Mouse (Mus musculus): ENCODE results near the gene Grid2.
A peak's percentile ranks its signal among the peaks of the same experiment; 100 is the strongest.

Gene Grid2

DNA sequence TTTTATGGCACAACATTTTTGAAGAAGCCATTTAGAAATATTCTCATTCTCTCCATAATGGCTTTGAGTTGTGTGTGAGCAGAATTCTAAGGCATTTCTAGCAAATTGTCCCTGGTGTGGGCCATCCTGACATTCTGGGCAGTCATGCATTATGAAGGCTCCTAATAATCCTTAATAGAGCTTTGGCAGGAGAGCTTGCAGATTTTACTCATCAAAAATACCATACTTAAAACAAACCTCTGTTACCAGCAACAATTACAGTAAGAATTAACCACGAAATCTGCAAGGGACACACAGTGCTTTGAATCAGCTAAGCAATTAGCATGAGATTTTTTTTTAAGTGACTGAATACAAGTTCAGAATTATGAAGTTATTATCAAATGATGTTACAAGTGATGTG is 1053.0 kb downstream of the Grid2 start:
- DNase-seq (ENCODE audit: low spot score in 2 of 2): no peak

DNA sequence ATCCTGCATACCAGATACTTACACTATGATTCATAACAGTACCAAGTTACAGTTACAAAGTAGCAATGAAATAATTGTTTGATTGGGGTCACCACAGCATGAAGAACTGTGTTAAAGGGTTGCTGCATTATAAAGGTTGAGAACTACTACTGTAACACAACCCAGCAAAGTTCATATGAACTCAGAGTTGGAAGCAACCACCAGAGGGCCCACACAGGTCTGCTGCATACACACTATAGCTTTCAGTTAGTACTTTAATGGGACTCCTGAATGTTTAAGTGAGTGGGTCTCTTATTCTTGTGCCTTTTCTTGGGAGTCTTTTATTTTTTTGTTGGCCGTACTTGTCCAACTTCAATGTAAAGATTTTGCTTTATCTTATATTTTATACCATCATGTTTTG is 1057.5 kb downstream of the Grid2 start:
- DNase-seq (ENCODE audit: low spot score in 2 of 2): no peak

DNA sequence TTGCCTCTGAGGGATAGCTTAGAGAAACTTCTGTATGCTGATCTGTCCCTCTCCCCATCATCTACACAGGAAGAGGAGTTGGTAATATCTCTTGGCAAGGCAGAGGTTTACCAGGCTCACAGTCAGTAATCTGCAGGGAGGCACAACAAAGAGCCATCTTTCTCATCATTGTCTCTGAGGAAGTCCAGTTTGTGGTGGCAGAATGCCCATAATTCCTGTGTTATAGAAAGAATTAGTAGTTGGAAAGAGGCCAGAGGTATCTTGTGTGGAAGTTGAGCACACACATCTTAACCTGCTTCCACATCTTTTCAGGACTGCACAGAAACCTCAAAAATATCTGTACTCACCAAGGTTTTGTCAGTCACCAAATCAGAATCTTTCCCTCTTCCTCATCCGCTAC is 1071.3 kb downstream of the Grid2 start:
- DNase-seq (ENCODE audit: low spot score in 2 of 2): no peak

DNA sequence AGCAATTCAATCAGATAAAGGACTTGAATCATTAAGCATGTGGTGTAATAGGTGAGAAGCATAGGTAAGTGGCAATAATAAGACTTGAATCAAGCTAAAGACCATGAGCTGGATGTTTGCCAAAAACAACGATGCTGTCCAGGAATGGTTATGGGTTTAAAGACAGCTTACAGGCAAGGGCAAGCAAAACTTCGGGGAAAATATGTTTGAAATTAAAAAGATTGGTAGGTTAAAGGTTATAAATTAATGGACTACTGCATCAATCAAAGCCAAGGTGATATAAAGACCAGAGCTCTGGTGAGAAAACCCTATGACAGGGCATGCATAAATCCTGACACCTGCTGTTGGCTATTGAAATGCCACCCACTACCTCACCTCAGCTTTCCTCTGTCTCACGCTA is 1072.2 kb downstream of the Grid2 start:
- no peak for DNase-seq (ENCODE audit: low spot score in 2 of 2)

DNA sequence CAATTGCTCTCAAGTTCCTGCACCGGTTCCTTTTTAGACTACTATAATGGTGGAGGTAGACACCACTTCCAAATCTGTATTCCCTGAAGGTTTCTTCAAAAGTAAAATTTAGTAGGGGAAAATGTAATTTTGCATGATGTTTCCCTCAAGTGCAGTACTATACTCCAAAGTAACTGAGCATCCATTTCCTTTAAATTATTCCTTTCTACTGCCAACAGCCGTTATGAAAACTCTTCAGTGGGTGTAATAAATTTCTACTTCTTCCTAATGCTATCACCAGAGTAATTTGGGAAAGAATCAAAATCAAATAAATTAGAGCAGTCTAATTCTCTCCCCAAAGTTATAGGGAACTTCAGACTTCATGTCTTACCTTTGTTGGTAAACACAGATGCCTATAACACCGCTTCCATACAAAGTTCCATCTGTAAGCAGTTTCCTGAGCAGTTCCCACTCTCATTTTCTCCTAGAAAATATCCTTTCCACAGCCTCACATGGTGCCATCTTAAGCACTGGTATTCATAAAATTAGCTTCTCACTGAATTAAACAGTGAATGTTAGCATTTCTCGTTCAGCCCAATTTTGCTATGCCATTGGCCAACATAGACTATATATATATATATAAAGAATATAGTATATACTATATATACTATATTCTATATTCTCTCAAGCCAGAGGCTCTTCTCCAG is 1142.9 kb downstream of the Grid2 start:
- DNase-seq (ENCODE audit: low spot score in 2 of 2): no peak

DNA sequence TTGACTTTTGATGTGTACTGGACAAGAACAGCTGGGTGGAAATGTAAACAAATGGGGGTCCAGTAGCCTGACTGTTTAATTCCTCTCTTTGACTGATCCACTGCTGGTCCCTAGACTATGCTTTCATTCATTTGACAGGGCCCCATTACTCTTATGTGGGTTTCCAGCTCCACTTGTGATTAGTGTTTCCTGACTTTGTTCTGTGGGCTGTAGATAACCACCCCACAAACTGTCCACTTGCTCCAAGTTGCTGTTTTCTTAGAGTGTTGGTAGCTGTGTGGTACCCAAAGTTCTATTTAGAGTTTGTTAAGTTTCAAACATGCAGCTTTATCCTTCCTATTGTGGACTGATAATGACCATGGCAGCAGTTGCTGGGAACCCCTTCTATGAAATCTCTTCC is 1172.0 kb downstream of the Grid2 start:
- DNase-seq (ENCODE audit: low spot score in 2 of 2): no peak

DNA sequence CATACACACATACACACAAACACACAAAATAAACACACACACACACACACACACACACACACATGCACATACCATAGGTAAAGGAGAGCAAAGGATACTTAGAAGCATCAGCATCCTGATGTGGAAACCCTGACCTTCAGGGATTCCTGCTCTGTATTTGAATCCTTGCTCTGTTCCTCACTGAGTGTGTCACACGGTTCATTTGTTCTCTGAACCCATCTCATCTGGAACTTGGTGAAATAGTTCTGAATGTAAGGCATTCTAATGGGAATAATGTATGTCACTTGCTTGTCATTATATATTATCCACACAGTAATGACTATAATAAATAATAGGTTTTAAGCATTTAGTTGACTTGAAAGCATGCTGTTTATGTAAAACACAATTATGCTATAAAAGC is 1173.2 kb downstream of the Grid2 start:
- DNase-seq (ENCODE audit: low spot score in 2 of 2): no peak

DNA sequence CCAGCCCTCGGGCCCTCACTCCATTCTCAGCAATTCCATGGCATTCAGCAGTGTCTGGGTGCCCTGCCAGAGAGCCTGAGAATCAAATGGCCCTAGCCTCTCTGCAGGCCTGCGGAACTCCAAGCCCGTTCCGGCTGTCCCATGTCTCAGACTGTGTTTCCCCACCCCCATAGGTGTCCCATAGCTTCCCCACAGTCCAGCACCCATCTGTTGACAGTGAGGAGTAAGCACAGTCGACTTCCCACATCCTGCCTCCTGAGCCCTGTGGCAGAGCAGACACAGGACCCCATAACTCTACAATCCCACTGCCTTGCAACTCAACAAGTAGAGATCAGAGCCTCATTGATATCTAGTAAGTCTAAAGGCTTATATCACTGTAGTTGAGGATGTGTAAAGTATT is 1192.5 kb downstream of the Grid2 start:
- DNase-seq (ENCODE audit: low spot score in 2 of 2): no peak

DNA sequence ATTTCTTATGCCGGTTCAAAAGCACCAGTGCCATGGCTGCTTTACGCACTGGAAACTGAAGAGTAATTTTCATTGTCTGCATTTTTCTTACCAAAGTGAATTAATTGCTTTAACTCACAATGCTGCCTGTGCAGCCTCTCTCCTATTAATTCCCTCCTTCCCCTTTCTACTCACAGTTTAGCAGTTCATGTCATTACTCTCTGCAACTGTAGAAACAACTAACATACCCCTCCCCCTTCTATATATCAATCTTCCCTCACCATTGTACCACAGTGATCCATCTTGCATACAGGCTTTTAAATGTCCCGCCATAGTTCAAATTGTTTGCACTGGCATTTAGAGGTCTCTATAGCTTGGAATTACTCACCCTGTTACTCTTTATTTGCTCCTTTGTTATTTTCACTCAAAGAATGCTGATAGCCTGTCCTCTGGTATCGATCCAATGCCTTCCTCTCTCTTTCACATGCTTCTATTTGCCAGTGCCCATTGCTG is 1193.2 kb downstream of the Grid2 start:
- DNase-seq (ENCODE audit: low spot score in 2 of 2): no peak

DNA sequence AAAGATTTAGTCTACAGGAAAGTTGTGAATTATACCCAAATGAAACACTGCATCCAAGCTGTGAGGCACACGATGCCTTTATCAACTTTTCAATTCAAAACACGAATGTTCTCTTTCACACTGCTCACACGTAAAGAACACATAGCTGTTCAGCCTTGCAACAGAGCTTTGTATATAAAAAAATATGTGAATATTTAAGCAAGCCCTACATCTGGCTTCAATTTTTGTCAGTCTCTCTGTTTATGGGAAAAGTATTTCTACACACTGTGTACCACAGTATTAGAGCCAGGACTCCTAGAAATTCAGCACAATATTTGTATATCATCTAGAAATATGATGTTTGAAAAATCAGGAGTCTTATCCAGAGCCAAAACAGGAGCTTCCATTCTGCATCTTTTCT is 1195.1 kb downstream of the Grid2 start:
- DNase-seq (ENCODE audit: low spot score in 2 of 2): no peak

DNA sequence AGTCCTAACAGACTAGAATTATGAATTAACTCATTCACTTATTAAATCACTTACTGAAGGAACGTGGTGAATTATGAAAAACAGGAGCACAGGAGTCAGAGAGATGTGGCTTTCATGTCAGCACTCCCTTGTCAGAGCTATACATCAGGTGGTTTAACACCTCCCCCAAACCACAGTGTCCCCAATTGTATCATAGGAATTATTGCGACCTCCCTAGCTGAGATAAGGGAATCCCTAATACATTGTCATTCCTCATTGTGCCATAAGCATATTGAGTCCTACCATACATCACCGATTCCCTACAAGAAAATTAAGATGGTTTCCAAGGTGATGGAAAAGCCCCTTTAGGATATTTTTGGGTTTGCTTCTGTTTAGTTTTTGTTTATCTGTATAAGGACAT is 1224.2 kb downstream of the Grid2 start:
- no peak for DNase-seq (ENCODE audit: low spot score in 2 of 2)

DNA sequence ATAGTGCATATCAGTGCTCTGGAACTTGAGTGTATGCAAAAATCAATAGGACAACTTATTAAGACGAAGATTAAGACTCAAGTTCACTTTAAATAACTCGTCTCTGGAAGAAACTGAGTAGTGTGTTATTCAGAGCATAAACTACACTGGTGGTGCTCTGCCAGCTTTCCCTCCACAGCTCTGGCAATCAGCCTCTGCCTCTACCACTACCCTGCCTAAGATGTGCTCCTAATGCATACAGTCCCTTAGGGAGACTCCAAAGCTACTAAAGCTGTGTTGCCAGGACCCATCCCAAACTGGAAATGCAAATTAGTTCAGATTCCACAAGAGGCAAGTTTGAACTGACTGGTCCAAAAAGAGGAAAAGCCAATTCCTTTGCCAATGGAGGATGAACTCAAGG is 1224.9 kb downstream of the Grid2 start:
- no peak for DNase-seq (ENCODE audit: low spot score in 2 of 2)

DNA sequence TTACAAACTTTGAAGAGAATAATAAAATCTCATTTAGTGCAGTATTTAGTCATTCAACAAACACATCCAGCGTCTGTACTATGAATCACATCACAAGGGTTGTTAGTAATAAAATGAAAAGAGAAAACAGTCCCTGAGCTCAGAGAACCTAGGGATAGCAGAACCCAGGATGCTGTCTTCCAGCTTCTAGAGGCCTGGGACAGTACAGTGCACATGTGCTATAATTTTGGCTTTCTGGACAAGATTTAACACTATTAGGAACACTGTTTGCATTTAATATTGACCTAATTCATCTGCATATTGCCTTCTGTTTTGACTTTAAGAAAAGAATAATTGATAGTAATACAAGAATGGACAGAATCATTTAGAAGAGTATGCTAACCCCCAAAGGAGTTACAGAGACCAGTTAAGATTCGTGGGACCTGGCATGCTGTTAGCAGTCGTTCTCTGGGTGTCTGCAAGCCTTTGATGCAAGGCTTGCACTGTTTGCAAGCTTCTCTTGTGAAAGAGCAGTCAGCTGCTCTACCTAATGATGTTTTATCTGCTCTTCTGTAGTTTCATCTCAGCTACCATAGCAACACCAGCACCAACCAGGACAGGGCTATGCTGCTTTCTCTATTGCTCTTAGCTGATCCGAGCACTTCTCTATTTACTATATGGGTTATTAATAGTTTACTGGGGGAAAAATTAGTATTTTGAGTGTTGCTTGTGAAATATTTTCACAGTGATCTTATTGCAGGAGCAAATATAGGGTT is 1234.8 kb downstream of the Grid2 start:
- DNase-seq (ENCODE audit: low spot score in 2 of 2): no peak

DNA sequence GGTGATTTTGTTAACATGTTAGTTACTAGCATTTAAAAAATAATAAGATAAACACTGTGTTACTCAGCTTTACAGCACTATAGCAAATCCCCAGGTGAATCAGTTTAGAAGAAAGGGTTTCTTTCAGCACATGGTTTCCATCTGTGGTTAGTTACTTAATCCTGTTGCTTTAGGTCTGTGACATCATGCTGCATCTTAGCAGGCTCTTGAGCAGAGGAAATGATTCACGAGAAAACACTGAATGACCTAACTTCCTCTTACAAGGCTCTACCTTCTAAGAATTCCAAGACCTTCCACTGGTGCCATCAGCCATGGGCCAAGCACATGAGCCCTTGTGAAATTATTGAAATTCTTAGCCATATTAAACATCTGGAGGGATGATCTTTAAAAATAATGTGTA is 1248.7 kb downstream of the Grid2 start:
- DNase-seq (ENCODE audit: low spot score in 2 of 2): no peak

DNA sequence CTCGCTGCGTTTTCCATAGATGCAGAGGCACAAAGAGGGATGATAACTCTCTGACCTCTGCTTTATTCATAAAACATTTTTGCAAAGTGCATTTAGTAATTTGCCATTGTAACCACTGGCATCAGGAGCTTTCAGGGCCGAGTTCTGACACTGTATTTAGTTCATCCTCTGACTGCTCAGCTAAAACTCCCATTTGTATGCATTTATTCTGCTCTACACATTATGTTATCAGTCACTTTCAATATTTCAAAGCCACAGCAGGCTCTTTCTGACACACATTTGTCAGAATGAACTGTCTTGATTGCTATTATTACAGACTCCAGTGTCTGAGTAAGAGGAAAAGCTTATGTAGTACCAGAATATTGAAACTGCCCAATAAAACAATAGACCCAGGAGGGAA is 1286.5 kb downstream of the Grid2 start:
- DNase-seq (ENCODE audit: low spot score in 2 of 2): no peak

DNA sequence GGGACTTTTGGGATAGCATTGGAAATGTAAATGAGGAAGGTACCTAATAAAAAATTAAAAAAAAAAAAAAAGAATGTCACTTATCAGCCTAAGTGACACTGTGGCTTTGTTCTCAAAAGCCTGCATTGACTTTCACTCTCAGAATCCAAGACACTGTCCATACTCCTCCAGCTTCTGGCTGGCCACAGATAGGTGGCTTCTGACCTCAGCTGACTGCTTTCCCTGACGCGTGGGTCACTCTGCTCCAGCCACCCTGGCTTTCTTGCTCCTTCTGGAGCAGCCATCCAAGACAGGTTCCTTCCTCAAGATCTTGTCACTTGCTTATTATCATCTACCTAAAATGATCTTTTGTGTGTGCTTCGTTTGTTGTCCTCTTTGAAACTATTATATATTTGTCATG is 1298.0 kb downstream of the Grid2 start:
- no peak for DNase-seq (ENCODE audit: low spot score in 2 of 2)

DNA sequence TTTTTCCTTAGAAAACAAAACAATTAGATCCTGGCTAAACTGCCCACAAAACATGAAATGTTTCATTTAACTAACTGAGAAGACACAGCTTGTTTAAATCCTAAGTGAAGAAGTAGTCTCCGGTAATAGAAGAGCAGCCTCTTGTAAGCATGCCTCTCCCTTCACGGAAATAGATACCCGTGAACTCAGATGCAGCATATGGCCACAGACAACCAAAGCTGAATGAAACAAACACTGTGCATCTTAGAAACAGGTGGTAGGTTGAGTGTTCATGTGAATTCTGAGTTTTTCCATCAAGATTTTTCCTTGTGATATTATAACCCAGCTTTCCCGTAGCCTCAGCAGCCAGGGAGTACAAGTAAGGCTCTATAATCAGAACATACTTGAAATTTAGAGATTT is 1299.5 kb downstream of the Grid2 start:
- peak; percentile 16 to 17 for DNase-seq (ENCODE audit: low spot score in 2 of 2)

DNA sequence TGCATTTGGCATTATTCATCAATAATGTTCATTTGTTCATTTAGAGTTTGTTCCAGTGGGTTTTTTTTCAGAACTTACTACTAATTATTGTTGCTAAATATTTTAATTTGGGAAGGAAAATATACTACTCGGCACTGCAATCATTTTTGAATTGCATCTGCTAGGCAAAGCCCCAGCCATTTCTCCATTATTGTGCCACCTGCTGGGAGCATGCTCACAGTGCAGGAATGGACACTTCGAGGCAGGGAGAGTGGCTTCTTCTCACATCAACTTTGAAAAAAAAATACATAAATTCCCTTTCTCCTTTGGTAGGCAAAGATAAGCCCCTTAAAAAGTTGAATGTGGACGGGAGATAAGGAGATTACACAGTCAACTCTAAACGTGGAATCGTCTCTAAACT is 1312.9 kb downstream of the Grid2 start:
- DNase-seq (ENCODE audit: low spot score in 2 of 2): peak; percentile 43 to 74

DNA sequence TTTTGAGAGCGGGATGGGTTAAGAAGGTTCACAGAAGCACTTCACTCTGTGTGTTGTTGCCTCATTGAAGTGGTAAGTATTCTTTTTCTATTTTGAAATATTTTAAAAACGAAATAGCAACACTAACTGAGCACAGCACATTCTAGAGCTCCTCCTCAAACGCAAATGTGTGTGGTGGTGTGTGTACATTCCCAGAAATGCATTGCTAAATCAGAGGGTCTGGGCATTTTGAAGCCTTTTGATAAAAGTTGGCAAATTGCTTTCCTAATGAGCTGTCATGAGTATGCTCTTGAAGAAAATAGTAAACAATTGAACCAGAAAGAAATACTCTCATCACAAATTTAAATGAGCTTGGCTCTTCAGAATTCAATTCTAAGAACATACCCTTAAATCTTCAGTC is 1325.7 kb downstream of the Grid2 start:
- no peak for DNase-seq (ENCODE audit: low spot score in 2 of 2)

DNA sequence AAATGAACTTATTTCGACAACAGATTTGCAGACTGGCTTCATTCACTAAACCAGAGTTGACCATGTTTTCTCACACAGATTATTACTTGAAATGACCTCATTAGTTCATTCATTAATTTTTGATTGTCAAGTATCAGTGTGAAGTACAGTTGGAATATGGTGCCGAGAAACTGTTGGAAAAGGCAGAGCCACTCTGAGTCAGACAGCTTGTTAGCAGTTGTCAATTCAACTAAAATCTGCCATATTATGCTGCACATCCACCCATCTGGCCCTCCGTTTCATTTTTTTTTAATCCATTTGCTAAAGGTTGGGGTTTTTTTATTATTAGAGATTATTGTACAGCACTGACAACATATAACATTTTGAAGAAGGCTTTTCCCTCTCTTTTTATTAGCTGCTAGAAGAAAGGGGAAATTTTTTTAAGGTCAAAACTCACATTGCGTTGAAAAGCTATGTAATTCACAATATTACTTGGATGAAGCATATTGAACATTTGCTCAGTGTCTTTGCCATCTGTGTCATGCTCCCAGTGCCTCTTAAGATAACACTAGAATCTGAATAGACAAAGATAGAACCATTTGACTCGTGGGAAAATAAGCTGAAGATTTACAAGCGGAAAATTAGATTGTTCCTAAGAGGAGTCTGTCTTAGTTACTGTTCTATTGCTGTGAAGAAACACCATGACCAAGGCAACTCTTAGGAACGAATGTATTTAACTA is 1333.0 kb downstream of the Grid2 start:
- no peak for DNase-seq (ENCODE audit: low spot score in 2 of 2)

DNA sequence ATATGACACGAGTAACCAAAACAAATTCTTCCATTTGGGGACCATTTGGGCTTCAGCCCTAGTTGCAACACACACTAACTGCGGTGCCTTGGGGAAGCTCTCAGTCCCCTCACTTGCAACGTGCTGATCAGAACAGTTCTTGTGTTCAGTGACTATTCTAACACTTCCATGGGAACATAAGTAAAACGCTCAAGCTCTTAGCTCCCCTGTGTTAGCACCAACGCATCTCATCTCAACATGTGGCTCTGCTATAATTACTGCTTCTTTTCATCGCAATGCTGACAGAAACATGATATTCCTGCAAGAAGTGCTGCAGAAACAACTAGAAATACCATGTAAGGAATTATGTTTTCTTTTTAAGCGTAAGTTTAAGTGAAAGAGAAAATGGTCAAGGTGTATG is 1340.6 kb downstream of the Grid2 start:
- peak in 1 of 2 experiments; percentile 20 for DNase-seq (ENCODE audit: low spot score in 2 of 2)

DNA sequence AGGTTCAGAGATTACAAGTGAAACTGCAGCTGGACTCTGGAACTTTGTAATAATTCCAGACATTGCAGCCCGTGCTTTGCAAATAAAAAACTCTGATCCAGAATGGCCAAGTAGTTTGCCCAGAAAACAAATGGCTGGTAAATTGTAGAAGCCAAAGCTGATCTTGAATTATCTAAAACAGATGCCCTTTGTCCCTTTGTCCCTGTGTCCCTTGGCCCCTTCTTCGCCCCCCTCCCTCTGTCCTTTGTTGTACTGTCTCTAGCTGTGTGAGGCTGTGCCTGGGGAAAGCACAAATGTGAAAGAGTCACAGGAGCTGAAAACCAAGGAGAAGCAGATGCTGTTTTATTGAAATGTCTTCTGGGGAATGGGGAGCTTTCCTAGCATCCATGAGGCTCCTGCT is 1341.2 kb downstream of the Grid2 start:
- DNase-seq (ENCODE audit: low spot score in 2 of 2): no peak

DNA sequence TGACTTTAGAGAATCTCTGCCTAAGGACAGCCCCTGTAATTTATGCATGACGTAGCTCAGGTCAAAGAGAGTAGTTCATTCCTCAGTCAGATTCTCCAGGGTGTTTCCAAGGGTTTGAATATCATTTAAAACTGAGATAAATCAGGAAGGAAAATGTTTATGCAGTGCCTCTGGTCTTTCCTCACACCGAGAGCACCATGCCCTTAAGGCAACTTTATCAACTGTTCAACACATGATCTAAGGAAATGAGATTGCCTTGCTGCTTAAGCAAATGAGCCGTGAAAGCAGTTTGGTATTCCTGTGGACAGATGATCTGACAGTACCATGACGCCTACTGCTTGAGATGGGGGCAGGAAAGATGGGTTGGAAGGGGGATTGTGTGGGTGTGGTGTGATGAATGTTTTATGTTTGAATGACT is 1342.5 kb downstream of the Grid2 start:
- peak; percentile 44 to 49 for DNase-seq (ENCODE audit: low spot score in 2 of 2)

Data from right cerebral cortex, adult 2 months (tissue).